Mouse (Mus musculus) hindlimb bud, embryonic 11.5 days (tissue): ENCODE data around the gene Akap2.

Experiments
- DNase-seq: peaks from one replicate; pipeline ENCODE4 v3.0.0-alpha.2; 2012; ENCODE audit warnings: low read depth, low spot score; ENCODE audit errors: extremely low spot score

The Akap2 gene

GRCm38 (mm10) chr4:57789118-57789517 lies 71.7 kb downstream of the Akap2 start:
- no peak for DNase-seq

- DNase-seq = no peak
These were observed 76.5 kb downstream of the Akap2 start for GRCm38 (mm10) chr4:57793989-57794388.

GRCm38 (mm10) chr4:57794547-57794946 lies 77.1 kb downstream of the Akap2 start:
- no peak for DNase-seq

GRCm38 (mm10) chr4:57797548-57798285 lies 80.3 kb downstream of the Akap2 start:
- DNase-seq = no peak

GRCm38 (mm10) chr4:57798286-57799018 lies 81.0 kb downstream of the Akap2 start:
- DNase-seq = no peak

- no peak for DNase-seq
These were observed 81.8 kb downstream of the Akap2 start for GRCm38 (mm10) chr4:57799297-57799696.

GRCm38 (mm10) chr4:57801239-57801638 lies 83.8 kb downstream of the Akap2 start:
- no peak for DNase-seq

- DNase-seq = no peak
These were observed 84.5 kb downstream of the Akap2 start for GRCm38 (mm10) chr4:57801986-57802385.

GRCm38 (mm10) chr4:57802411-57802810 lies 85.0 kb downstream of the Akap2 start:
- DNase-seq = no peak

GRCm38 (mm10) chr4:57804902-57805301 lies 87.4 kb downstream of the Akap2 start:
- DNase-seq = no peak

GRCm38 (mm10) chr4:57809449-57809848 lies 92.0 kb downstream of the Akap2 start:
- no peak for DNase-seq

- DNase-seq = no peak
These were observed 94.6 kb downstream of the Akap2 start for GRCm38 (mm10) chr4:57812075-57812474.

GRCm38 (mm10) chr4:57812916-57813575 lies 95.6 kb downstream of the Akap2 start:
- no peak for DNase-seq

GRCm38 (mm10) chr4:57813576-57813945 lies 96.1 kb downstream of the Akap2 start:
- DNase-seq = no peak

GRCm38 (mm10) chr4:57815355-57815754 lies 97.9 kb downstream of the Akap2 start:
- no peak for DNase-seq

GRCm38 (mm10) chr4:57816146-57816545 lies 98.7 kb downstream of the Akap2 start:
- no peak for DNase-seq

GRCm38 (mm10) chr4:57820839-57821374 lies 103.5 kb downstream of the Akap2 start:
- no peak for DNase-seq

- DNase-seq = no peak
These were observed 104.3 kb downstream of the Akap2 start for GRCm38 (mm10) chr4:57821556-57822356.

- no peak for DNase-seq
These were observed 105.2 kb downstream of the Akap2 start for GRCm38 (mm10) chr4:57822641-57823040.

- no peak for DNase-seq
These were observed 107.3 kb downstream of the Akap2 start for GRCm38 (mm10) chr4:57824626-57825240.
